Mouse (Mus musculus) CH12.LX (cell line): Measurements from ENCODE around the gene Pfdn4. TPM values are rescaled to one million over a fixed set of nuclear protein-coding genes. Genes with fewer than 3 reads are reported as not detected.

ENCODE experiments used
- DNase-seq: peaks from one replicate; pipeline ENCODE4 v3.0.0-alpha.2; 2013; ENCODE audit errors: extremely low read depth
- H3K27ac ChIP-seq: 2 replicates; pipeline ENCODE4 v1.5.1; 2012; ENCODE audit warnings: low read depth, mild to moderate bottlenecking, control low read depth, moderate library complexity; ENCODE audit not compliant: insufficient read depth
- H3K27me3 ChIP-seq: replicated peaks from 2 replicates; pipeline ENCODE3; 2012; ENCODE audit warnings: inconsistent platforms
- H3K36me3 ChIP-seq, 2 experiments: replicated peaks in 1 of 2; 2 replicates each; pipeline versions ENCODE3 to v1.6.1; 2012; ENCODE audit warnings: inconsistent platforms in 1 of 2, low read length in 1 of 2, mild to moderate bottlenecking in 1 of 2, mixed read lengths in 1 of 2, moderate library complexity in 1 of 2; ENCODE audit not compliant: control insufficient read depth in 1 of 2, insufficient read depth in 1 of 2
- H3K4me1 ChIP-seq, 2 experiments: 2 replicates each; pipeline ENCODE4 v1.6.1; 2012; ENCODE audit warnings: inconsistent platforms in 1 of 2, moderate library complexity in 1 of 2; ENCODE audit not compliant: insufficient read depth in 2 of 2, control insufficient read depth in 1 of 2
- H3K4me2 ChIP-seq: 2 replicates; pipeline ENCODE4 v1.6.1; 2012; ENCODE audit warnings: low read depth, mild to moderate bottlenecking, control low read depth; ENCODE audit not compliant: poor library complexity, insufficient read depth, severe bottlenecking
- H3K4me3 ChIP-seq, 3 experiments: fragments of 150-350 bp in 1 of 3; sonication (generic) in 1 of 3; replicated peaks in 1 of 3; 2 replicates each; pipeline versions ENCODE3 to v1.5.1; 2011 to 2012; ENCODE audit warnings: low read depth in 2 of 3, low read length in 2 of 3, mild to moderate bottlenecking in 2 of 3, moderate library complexity in 2 of 3, control low read depth in 1 of 3, improper control_type of control experiment in 1 of 3, inconsistent platforms in 1 of 3, mixed read lengths in 1 of 3; ENCODE audit not compliant: poor library complexity in 1 of 3
- H3K79me2 ChIP-seq: replicated peaks from 2 replicates; pipeline ENCODE4 v1.6.1; 2012; ENCODE audit warnings: mild to moderate bottlenecking, moderate library complexity; ENCODE audit not compliant: control insufficient read depth, poor library complexity, insufficient read depth, severe bottlenecking; ENCODE audit errors: extremely low read depth
- H3K9ac ChIP-seq: 2 replicates; pipeline ENCODE4 v1.6.1; 2012; ENCODE audit warnings: low read depth, mild to moderate bottlenecking, control low read depth, moderate library complexity; ENCODE audit not compliant: insufficient read depth
- H3K9me3 ChIP-seq: replicated peaks from 2 replicates; pipeline ENCODE3; 2012; ENCODE audit warnings: low read length, inconsistent platforms, mixed read lengths
- BHLHE40 ChIP-seq: IDR thresholded peaks from 2 replicates; pipeline ENCODE4 v1.6.1; 2011; ENCODE audit warnings: mild to moderate bottlenecking, low read depth, low read length, improper control_type of control experiment
- CHD1 ChIP-seq: IDR thresholded peaks from 2 replicates; pipeline ENCODE4 v1.6.1; 2012; ENCODE audit warnings: low read depth, low read length, improper control_type of control experiment, inconsistent platforms
- E2F4 ChIP-seq: IDR thresholded peaks from 2 replicates; pipeline ENCODE4 v1.6.1; 2011; ENCODE audit warnings: low read depth, low read length, improper control_type of control experiment; ENCODE audit not compliant: insufficient replicate concordance
- GABPA ChIP-seq: IDR thresholded peaks from 2 replicates; pipeline ENCODE4 v1.6.1; 2012; ENCODE audit warnings: low read depth, low read length, improper control_type of control experiment, inconsistent platforms; ENCODE audit not compliant: insufficient replicate concordance
- HCFC1 ChIP-seq: IDR thresholded peaks from 2 replicates; pipeline ENCODE4 v1.6.1; 2012; ENCODE audit warnings: low read depth, mild to moderate bottlenecking, inconsistent platforms, low read length, improper control_type of control experiment
- IRF4 ChIP-seq: IDR thresholded peaks from 2 replicates; pipeline ENCODE4 v1.6.1; 2014; ENCODE audit warnings: low read depth, mild to moderate bottlenecking, inconsistent platforms, low read length, improper control_type of control experiment
- KAT2A ChIP-seq: IDR thresholded peaks from 2 replicates; pipeline ENCODE4 v1.6.1; 2012; ENCODE audit warnings: low read length, improper control_type of control experiment, inconsistent platforms; ENCODE audit not compliant: insufficient replicate concordance
- MAFK ChIP-seq: IDR thresholded peaks from 2 replicates; pipeline ENCODE4 v1.6.1; 2011; ENCODE audit warnings: low read length, improper control_type of control experiment; ENCODE audit not compliant: insufficient replicate concordance
- MAX ChIP-seq: IDR thresholded peaks from 2 replicates; pipeline ENCODE4 v1.6.1; 2011; ENCODE audit warnings: low read length, improper control_type of control experiment
- NELFE ChIP-seq: IDR thresholded peaks from 2 replicates; pipeline ENCODE4 v1.6.1; 2011; ENCODE audit warnings: low read depth, low read length, improper control_type of control experiment
- NRF1 ChIP-seq: IDR thresholded peaks from 2 replicates; pipeline ENCODE4 v1.6.1; 2014; ENCODE audit warnings: low read depth, mild to moderate bottlenecking, inconsistent platforms, low read length, improper control_type of control experiment, moderate library complexity
- RAD21 ChIP-seq: IDR thresholded peaks from 2 replicates; pipeline ENCODE4 v1.6.1; 2011; ENCODE audit warnings: low read depth, mild to moderate bottlenecking, low read length, improper control_type of control experiment, moderate library complexity
- RCOR1 ChIP-seq: conservative IDR thresholded peaks from 2 replicates; pipeline ENCODE4 v1.6.1; 2012; ENCODE audit warnings: low read depth, mild to moderate bottlenecking, inconsistent platforms, low read length, improper control_type of control experiment
- SIN3A ChIP-seq: IDR thresholded peaks from 2 replicates; pipeline ENCODE4 v1.6.1; 2012; ENCODE audit warnings: low read length, improper control_type of control experiment, inconsistent platforms
- SMC3 ChIP-seq: IDR thresholded peaks from 2 replicates; pipeline ENCODE4 v1.6.1; 2011; ENCODE audit warnings: low read depth, low read length, improper control_type of control experiment
- TBP ChIP-seq: conservative IDR thresholded peaks from 2 replicates; pipeline ENCODE4 v1.6.1; 2011; ENCODE audit warnings: low read depth, low read length, improper control_type of control experiment
- TCF12 ChIP-seq: IDR thresholded peaks from 2 replicates; pipeline ENCODE4 v1.6.1; 2014; ENCODE audit warnings: low read depth, mild to moderate bottlenecking, inconsistent platforms, low read length, improper control_type of control experiment
- USF2 ChIP-seq: conservative IDR thresholded peaks from 2 replicates; pipeline ENCODE4 v1.6.1; 2011; ENCODE audit warnings: low read depth, low read length, improper control_type of control experiment
- ZC3H11A ChIP-seq: IDR thresholded peaks from 2 replicates; pipeline ENCODE4 v1.6.1; 2012; ENCODE audit warnings: low read depth, mild to moderate bottlenecking, inconsistent platforms, low read length, improper control_type of control experiment
- ZKSCAN1 ChIP-seq: IDR thresholded peaks from 2 replicates; pipeline ENCODE4 v1.6.1; 2012; ENCODE audit warnings: low read depth, inconsistent platforms, low read length, improper control_type of control experiment, borderline replicate concordance
- ZNF384 ChIP-seq: IDR thresholded peaks from 2 replicates; pipeline ENCODE4 v1.6.1; 2012; ENCODE audit warnings: low read depth, low read length, improper control_type of control experiment, inconsistent platforms
- dilution Hi-C: fragments of 300-500 bp; cut with MboI; formaldehyde crosslinking; loops from 2 replicates; pipeline ENCODE4 v1.14.3; 2020; ENCODE audit warnings: low sequenced_read_pairs; ENCODE audit not compliant: extremely low pct_unique_long_range_greater_than_20kb, extremely low pct_ligation_motif_present
- in situ Hi-C: fragments of 300-500 bp; cut with MboI; formaldehyde crosslinking; loops from 3 replicates; pipeline ENCODE4 v1.14.3; 2019; ENCODE audit warnings: low sequenced_read_pairs, low pct_ligation_motif_present, low pct_unique_long_range_greater_than_20kb, mixed read lengths
- polyA plus RNA-seq: library from polyadenylated mRNA; unstranded; fragments of >175 nt; gene quantifications from 2 replicates; pipeline ENCODE4 v1.2.1, GENCODE M21; 2012; ENCODE audit warnings: low read depth; ENCODE audit not compliant: insufficient read length
- total RNA-seq, 2 experiments: library from RNA; depleted of rRNA; stranded (reverse); fragments of 300-350 nt in 1 of 2; fragments of >200 nt in 1 of 2; gene quantifications; 2 replicates each; pipeline ENCODE4 v1.2.3; 2012 to 2014

Pfdn4 gene
- total and polyA plus RNA-seq, 3 experiments: 56.2 to 222 (median 68.8) TPM

GRCm38 (mm10) chr2:170547526-170547925 is 51.3 kb downstream of the Pfdn4 start:
- TF ChIP-seq KAT2A (no peak), RCOR1 (no peak), E2F4 (no peak), BHLHE40 (no peak), TCF12 (no peak), NELFE (no peak), CHD1 (no peak), GABPA (no peak), RAD21 (no peak), SIN3A (no peak), ZC3H11A (no peak), USF2 (no peak), ZKSCAN1 (no peak), HCFC1 (no peak), MAFK (no peak), SMC3 (no peak), TBP (no peak), ZNF384 (no peak), IRF4 (no peak)
- TF ChIP-seq, all 38 proteins: peak for 0
- DNase-seq: no peak
- no peaks in the 10 kb centered on the region for H3K4me1 ChIP-seq
- in situ Hi-C loops: no loop called here
- H3K27me3 ChIP-seq: no peaks in the 10 kb centered on the region
- no peak overlapping the region for H3K27ac ChIP-seq
- H3K79me2 ChIP-seq: no peaks in the 10 kb centered on the region
- dilution Hi-C loops: no loop called here
- no peak overlapping the region for H3K4me3 ChIP-seq
- no peak overlapping the region for H3K4me2 ChIP-seq
- H3K9me3 ChIP-seq: peaks cover 52% of the 10 kb centered on the region
- H3K9ac ChIP-seq: no peak overlapping the region
- no peaks in the 10 kb centered on the region for H3K36me3 ChIP-seq

- TF ChIP-seq MAX (no peak), ZNF384 (no peak), KAT2A (no peak), NRF1 (no peak), GABPA (no peak), IRF4 (no peak), MAFK (no peak), NELFE (no peak), ZKSCAN1 (no peak)
- Histone ChIP-seq H3K27me3 (no peaks in the 10 kb centered on the region), H3K79me2 (no peaks in the 10 kb centered on the region), H3K4me1 (no peaks in the 10 kb centered on the region), H3K27ac (no peak overlapping the region), H3K4me3 (no peak overlapping the region), H3K36me3 (no peaks in the 10 kb centered on the region), H3K9me3 (peaks cover 51% of the 10 kb centered on the region), H3K9ac (no peak overlapping the region), H3K4me2 (no peak overlapping the region)
- dilution Hi-C loops: no loop called here
- in situ Hi-C loops: no loop called here
- DNase-seq: no peak
Measured at GRCm38 (mm10) chr2:170548046-170548445, 51.8 kb downstream of the Pfdn4 start.
